Mouse (Mus musculus) intestine, embryonic 16.5 days (tissue): ENCODE data around the gene Sec1. TPM values are rescaled to one million over a fixed set of nuclear protein-coding genes. Genes with fewer than 3 reads are reported as not detected.

Source experiments
- ATAC-seq: fragments of 200-750 bp; cut with Nextera tagmentation; 2 replicates; pipeline ENCODE4 v1.8.0; 2017; ENCODE audit warnings: moderate TSS enrichment, moderate library complexity
- H3K27ac ChIP-seq: fragments of 300-500 bp; sonication (generic); 2 replicates; pipeline ENCODE4 v1.5.1; 2014; ENCODE audit warnings: mild to moderate bottlenecking, low read length
- H3K27me3 ChIP-seq: fragments of 300-500 bp; sonication (generic); replicated peaks from 2 replicates; pipeline ENCODE4 v1.6.1; 2014; ENCODE audit warnings: low read length, control low read depth, mixed read lengths; ENCODE audit not compliant: control insufficient read depth, insufficient read depth
- H3K36me3 ChIP-seq: fragments of 300-500 bp; sonication (generic); 2 replicates; pipeline ENCODE4 v1.6.1; 2014; ENCODE audit warnings: low read length, control low read depth; ENCODE audit not compliant: control insufficient read depth, insufficient read depth
- H3K4me1 ChIP-seq: fragments of 300-500 bp; sonication (generic); 2 replicates; pipeline ENCODE4 v1.6.1; 2014; ENCODE audit warnings: low read length, control low read depth, mixed read lengths; ENCODE audit not compliant: control insufficient read depth, insufficient read depth
- H3K4me2 ChIP-seq: fragments of 300-500 bp; sonication (generic); 2 replicates; pipeline ENCODE4 v1.6.1; 2014; ENCODE audit warnings: low read depth, low read length, control low read depth
- H3K4me3 ChIP-seq: fragments of 300-500 bp; sonication (generic); 2 replicates; pipeline ENCODE4 v1.5.1; 2014; ENCODE audit warnings: mild to moderate bottlenecking, low read length
- H3K9ac ChIP-seq: fragments of 300-500 bp; sonication (generic); 2 replicates; pipeline ENCODE4 v1.6.1; 2014; ENCODE audit warnings: low read depth, low read length
- H3K9me3 ChIP-seq: fragments of 300-500 bp; sonication (generic); 2 replicates; pipeline ENCODE4 v1.6.1; 2016; ENCODE audit warnings: low read length, control low read depth; ENCODE audit not compliant: control insufficient read depth
- WGBS: fragments of 180-500 bp; shearing (Covaris S2); extraction: QIAGEN DNeasy Blood & Tissue Kit; methylation state at CpG from one replicate; pipeline ENCODE4 v1.1.7; 2014; 5-methylcytosine and 5-hydroxymethylcytosine counted together
- polyA plus RNA-seq: library from polyadenylated mRNA; unstranded; fragments of >200 nt; fragmentation: Nextera tagmentation; extraction: Ambion mirVana; gene quantifications from 2 replicates; pipeline ENCODE4 v1.2.1, GENCODE M21; 2015

Sec1 gene
- polyA plus RNA-seq, 1 experiment from 2014 or later: 2.7 TPM

GRCm38 (mm10) chr7:45708221-45708761, 14.1 kb upstream of the Sec1 start:
- Histone ChIP-seq H3K4me1 (peaks cover 57% of the 10 kb centered on the region), H3K9me3 (no peaks in the 10 kb centered on the region), H3K4me3 (peak overlapping the region; percentile 70; the same call in 1 of the 2 replicates), H3K27ac (peak overlapping the region; percentile 85), H3K36me3 (peaks cover 19% of the 10 kb centered on the region), H3K4me2 (peak overlapping the region; percentile 99), H3K9ac (peak overlapping the region; percentile 41), H3K27me3 (no peaks in the 10 kb centered on the region)
- 33% methylated on average over 13 of the region's 13 CpGs for WGBS
- peak; percentile 22 for ATAC-seq

- 1% methylated on average over 27 of the region's 27 CpGs for WGBS
- Histone ChIP-seq H3K36me3 (peaks cover 15% of the 10 kb centered on the region), H3K9ac (peak overlapping the region; percentile 41; the same call in 1 of the 2 replicates), H3K27ac (peak overlapping the region; percentile 85), H3K4me3 (peak overlapping the region; percentile 70), H3K4me2 (peak overlapping the region; percentile 99), H3K9me3 (no peaks in the 10 kb centered on the region), H3K27me3 (no peaks in the 10 kb centered on the region), H3K4me1 (peaks cover 53% of the 10 kb centered on the region)
- peak; percentile 5; the same call in 1 of the 2 replicates for ATAC-seq
Measured at GRCm38 (mm10) chr7:45707375-45707967, 13.3 kb upstream of the Sec1 start.

- peak overlapping the region; percentile 70 for H3K4me3 ChIP-seq
- peak overlapping the region; percentile 99 for H3K4me2 ChIP-seq
- peak overlapping the region; percentile 85 for H3K27ac ChIP-seq
- H3K36me3 ChIP-seq: peaks cover 12% of the 10 kb centered on the region
- no peaks in the 10 kb centered on the region for H3K27me3 ChIP-seq
- no peaks in the 10 kb centered on the region for H3K9me3 ChIP-seq
- ATAC-seq: peak; percentile 6; the same call in 1 of the 2 replicates
- peak overlapping the region; percentile 86 for H3K9ac ChIP-seq
- WGBS: under 1% methylated on average over 37 of the region's 45 CpGs
- peaks cover 53% of the 10 kb centered on the region for H3K4me1 ChIP-seq
Measured at GRCm38 (mm10) chr7:45706721-45707241, 12.6 kb upstream of the Sec1 start.

- Histone ChIP-seq H3K4me2 (peak overlapping the region; percentile 99), H3K27me3 (0 out of 2 replicates have a peak, but pooled peaks cover 2% of the 10 kb centered on the region), H3K27ac (peak overlapping the region; percentile 93), H3K4me1 (peaks cover 52% of the 10 kb centered on the region), H3K9me3 (no peaks in the 10 kb centered on the region), H3K4me3 (peak overlapping the region; percentile 70), H3K36me3 (peaks cover 5% of the 10 kb centered on the region), H3K9ac (peak overlapping the region; percentile 86)
- 0% methylated on average over 7 of the region's 7 CpGs for WGBS
- ATAC-seq: no peak
Measured at GRCm38 (mm10) chr7:45705873-45706281, 11.7 kb upstream of the Sec1 start.

GRCm38 (mm10) chr7:45705443-45705864, 11.3 kb upstream of the Sec1 start:
- Histone ChIP-seq H3K4me3 (peak overlapping the region; percentile 70), H3K27me3 (peaks cover 4% of the 10 kb centered on the region), H3K36me3 (peaks cover 2% of the 10 kb centered on the region), H3K4me1 (peaks cover 52% of the 10 kb centered on the region), H3K4me2 (peak overlapping the region; percentile 99), H3K27ac (peak overlapping the region; percentile 93), H3K9me3 (no peaks in the 10 kb centered on the region), H3K9ac (peak overlapping the region; percentile 76)
- peak; percentile 0; the same call in 1 of the 2 replicates for ATAC-seq
- WGBS: under 1% methylated on average over 21 of the region's 21 CpGs

GRCm38 (mm10) chr7:45704730-45705442, 10.7 kb upstream of the Sec1 start, which contains the start of gene Dbp:
Dbp (plus strand) TSS chr7:45705088.
- H3K9me3 ChIP-seq: no peaks in the 10 kb centered on the region
- 0% methylated on average over 36 of the region's 36 CpGs for WGBS
- H3K4me2 ChIP-seq: peak within 1 kb of the TSS; percentile 99
- H3K4me3 ChIP-seq: peak within 1 kb of the TSS; percentile 70
- peak within 1 kb of the TSS; percentile 93 for H3K27ac ChIP-seq
- H3K27me3 ChIP-seq: peaks cover 10% of the 10 kb centered on the region
- peaks cover 54% of the 10 kb centered on the region for H3K4me1 ChIP-seq
- H3K9ac ChIP-seq: peak within 1 kb of the TSS; percentile 76
- ATAC-seq: peak; percentile 79
- H3K36me3 ChIP-seq: no peaks in the 10 kb centered on the region

- ATAC-seq: peak; percentile 47
- peaks cover 16% of the 10 kb centered on the region for H3K27me3 ChIP-seq
- H3K4me2 ChIP-seq: peak overlapping the region; percentile 96
- no peaks in the 10 kb centered on the region for H3K9me3 ChIP-seq
- H3K27ac ChIP-seq: peak overlapping the region; percentile 89
- peak overlapping the region; percentile 70 for H3K4me3 ChIP-seq
- peak overlapping the region; percentile 68 for H3K9ac ChIP-seq
- 1% methylated on average over 13 of the region's 13 CpGs for WGBS
- peaks cover 56% of the 10 kb centered on the region for H3K4me1 ChIP-seq
- H3K36me3 ChIP-seq: no peaks in the 10 kb centered on the region
Measured at GRCm38 (mm10) chr7:45704046-45704559, 9.9 kb upstream of the Sec1 start.

GRCm38 (mm10) chr7:45703521-45704033, 9.4 kb upstream of the Sec1 start:
- WGBS: 49% methylated on average over 12 of the region's 12 CpGs
- Histone ChIP-seq H3K9ac (peak overlapping the region; percentile 68), H3K4me2 (peak overlapping the region; percentile 96), H3K27ac (peak overlapping the region; percentile 89), H3K4me1 (peaks cover 51% of the 10 kb centered on the region), H3K9me3 (no peaks in the 10 kb centered on the region), H3K27me3 (peaks cover 20% of the 10 kb centered on the region), H3K4me3 (peak overlapping the region; percentile 70), H3K36me3 (no peaks in the 10 kb centered on the region)
- no peak for ATAC-seq
